Mouse (Mus musculus) liver, embryonic 16.5 days (tissue): ENCODE data around the gene Sh3rf1. TPM values are rescaled to one million over a fixed set of nuclear protein-coding genes. Genes with fewer than 3 reads are reported as not detected.

ENCODE experiments used
- ATAC-seq: fragments of 200-750 bp; cut with Nextera tagmentation; 2 replicates; pipeline ENCODE4 v1.8.0; 2017; ENCODE audit warnings: low read depth, mild to moderate bottlenecking, moderate number of reproducible peaks, moderate library complexity
- H3K27ac ChIP-seq: fragments of 300-500 bp; sonication (generic); 2 replicates; pipeline ENCODE4 v1.5.1; 2014; ENCODE audit warnings: mild to moderate bottlenecking, low read length
- H3K27me3 ChIP-seq: fragments of 300-500 bp; sonication (generic); 2 replicates; pipeline ENCODE4 v1.6.1; 2014; ENCODE audit warnings: low read depth, low read length, mixed read lengths; ENCODE audit not compliant: control insufficient read depth, insufficient read depth
- H3K36me3 ChIP-seq: fragments of 300-500 bp; sonication (generic); 2 replicates; pipeline ENCODE4 v1.6.1; 2014; ENCODE audit warnings: mild to moderate bottlenecking; ENCODE audit not compliant: control insufficient read depth, insufficient read depth
- H3K4me1 ChIP-seq: fragments of 300-500 bp; sonication (generic); 2 replicates; pipeline ENCODE4 v1.6.1; 2014; ENCODE audit warnings: low read depth, low read length, mixed read lengths; ENCODE audit not compliant: control insufficient read depth
- H3K4me2 ChIP-seq: fragments of 300-500 bp; sonication (generic); 2 replicates; pipeline ENCODE4 v1.6.1; 2014; ENCODE audit warnings: low read depth, low read length, mixed read lengths
- H3K4me3 ChIP-seq: fragments of 300-500 bp; sonication (generic); 2 replicates; pipeline ENCODE4 v1.5.1; 2014; ENCODE audit warnings: low read depth, mild to moderate bottlenecking, low read length
- H3K9ac ChIP-seq: fragments of 300-500 bp; sonication (generic); 2 replicates; pipeline ENCODE4 v1.6.1; 2014; ENCODE audit warnings: low read depth, low read length
- H3K9me3 ChIP-seq: fragments of 300-500 bp; sonication (generic); replicated peaks from 2 replicates; pipeline ENCODE4 v1.6.1; 2016; ENCODE audit warnings: low read length; ENCODE audit not compliant: control insufficient read depth
- WGBS: fragments of 180-500 bp; shearing (Covaris S2); extraction: QIAGEN DNeasy Blood & Tissue Kit; methylation state at CpG from one replicate; pipeline ENCODE4 v1.1.7; 2014; ENCODE audit not compliant: insufficient replicate concordance; 5-methylcytosine and 5-hydroxymethylcytosine counted together
- polyA plus RNA-seq: library from polyadenylated mRNA; unstranded; fragments of >200 nt; fragmentation: Nextera tagmentation; extraction: Ambion mirVana; gene quantifications from 2 replicates; pipeline ENCODE4 v1.2.1, GENCODE M21; 2015

Gene Sh3rf1
- polyA plus RNA-seq, 1 experiment from 2014 or later: 1.5 TPM

- no peaks in the 10 kb centered on the region for H3K36me3 ChIP-seq
- no peaks in the 10 kb centered on the region for H3K9me3 ChIP-seq
- H3K4me2 ChIP-seq: no peak overlapping the region
- whole genome bisulfite sequencing: 59% methylated on average over 3 of the region's 3 CpGs
- no peak for ATAC-seq
- H3K4me3 ChIP-seq: no peak overlapping the region
- no peak overlapping the region for H3K27ac ChIP-seq
- no peaks in the 10 kb centered on the region for H3K27me3 ChIP-seq
- H3K9ac ChIP-seq: no peak overlapping the region
- H3K4me1 ChIP-seq: no peaks in the 10 kb centered on the region
Observed at GRCm38 (mm10) chr8:61419521-61419920, 195.8 kb downstream of the Sh3rf1 start.

GRCm38 (mm10) chr8:61420166-61420565 lies 196.5 kb downstream of the Sh3rf1 start:
- ATAC-seq: no peak
- Histone ChIP-seq H3K27ac (no peak overlapping the region), H3K4me3 (no peak overlapping the region), H3K9me3 (no peaks in the 10 kb centered on the region), H3K4me2 (no peak overlapping the region), H3K9ac (no peak overlapping the region), H3K36me3 (no peaks in the 10 kb centered on the region), H3K4me1 (no peaks in the 10 kb centered on the region), H3K27me3 (no peaks in the 10 kb centered on the region)
- WGBS: 29% methylated on average over 6 of the region's 6 CpGs

- H3K4me2 ChIP-seq: no peak overlapping the region
- no peak overlapping the region for H3K27ac ChIP-seq
- 65% methylated on average over 11 of the region's 11 CpGs for WGBS
- H3K9ac ChIP-seq: no peak overlapping the region
- H3K4me1 ChIP-seq: no peaks in the 10 kb centered on the region
- ATAC-seq: no peak
- no peaks in the 10 kb centered on the region for H3K9me3 ChIP-seq
- H3K4me3 ChIP-seq: no peak overlapping the region
- H3K27me3 ChIP-seq: no peaks in the 10 kb centered on the region
- no peaks in the 10 kb centered on the region for H3K36me3 ChIP-seq
Observed at GRCm38 (mm10) chr8:61421606-61422005, 197.9 kb downstream of the Sh3rf1 start.

GRCm38 (mm10) chr8:61425125-61425524 lies 201.5 kb downstream of the Sh3rf1 start:
- Histone ChIP-seq H3K27ac (no peak overlapping the region), H3K4me3 (no peak overlapping the region), H3K9ac (no peak overlapping the region), H3K4me2 (no peak overlapping the region), H3K27me3 (no peaks in the 10 kb centered on the region), H3K9me3 (no peaks in the 10 kb centered on the region), H3K36me3 (no peaks in the 10 kb centered on the region), H3K4me1 (no peaks in the 10 kb centered on the region)
- no peak for ATAC-seq

- no peaks in the 10 kb centered on the region for H3K27me3 ChIP-seq
- H3K9ac ChIP-seq: no peak overlapping the region
- H3K27ac ChIP-seq: no peak overlapping the region
- 32% methylated on average over 5 of the region's 5 CpGs for WGBS
- H3K36me3 ChIP-seq: no peaks in the 10 kb centered on the region
- no peak overlapping the region for H3K4me2 ChIP-seq
- no peaks in the 10 kb centered on the region for H3K9me3 ChIP-seq
- ATAC-seq: no peak
- H3K4me3 ChIP-seq: no peak overlapping the region
- no peaks in the 10 kb centered on the region for H3K4me1 ChIP-seq
Observed at GRCm38 (mm10) chr8:61426072-61426471, 202.4 kb downstream of the Sh3rf1 start.

- H3K4me1 ChIP-seq: no peaks in the 10 kb centered on the region
- 41% methylated on average over 5 of the region's 5 CpGs for WGBS
- H3K4me2 ChIP-seq: no peak overlapping the region
- H3K9ac ChIP-seq: no peak overlapping the region
- no peak overlapping the region for H3K4me3 ChIP-seq
- ATAC-seq: no peak
- H3K27ac ChIP-seq: no peak overlapping the region
- no peaks in the 10 kb centered on the region for H3K9me3 ChIP-seq
- no peaks in the 10 kb centered on the region for H3K36me3 ChIP-seq
- H3K27me3 ChIP-seq: no peaks in the 10 kb centered on the region
Observed at GRCm38 (mm10) chr8:61426671-61427070, 203.0 kb downstream of the Sh3rf1 start.

- Histone ChIP-seq H3K9ac (no peak overlapping the region), H3K4me1 (no peaks in the 10 kb centered on the region), H3K27ac (no peak overlapping the region), H3K27me3 (no peaks in the 10 kb centered on the region), H3K36me3 (no peaks in the 10 kb centered on the region), H3K9me3 (no peaks in the 10 kb centered on the region), H3K4me2 (no peak overlapping the region; the same call in 1 of the 2 replicates), H3K4me3 (no peak overlapping the region)
- no peak; the same call in 1 of the 2 replicates for ATAC-seq
- WGBS: 65% methylated on average over 8 of the region's 8 CpGs
Observed at GRCm38 (mm10) chr8:61427916-61428681, 204.4 kb downstream of the Sh3rf1 start.

- no peaks in the 10 kb centered on the region for H3K27me3 ChIP-seq
- no peaks in the 10 kb centered on the region for H3K36me3 ChIP-seq
- WGBS: 46% methylated on average over 4 of the region's 4 CpGs
- no peak overlapping the region for H3K4me2 ChIP-seq
- H3K4me3 ChIP-seq: no peak overlapping the region
- no peak overlapping the region for H3K27ac ChIP-seq
- no peak for ATAC-seq
- H3K9ac ChIP-seq: no peak overlapping the region
- H3K9me3 ChIP-seq: no peaks in the 10 kb centered on the region
- no peaks in the 10 kb centered on the region for H3K4me1 ChIP-seq
Observed at GRCm38 (mm10) chr8:61428821-61429482, 205.3 kb downstream of the Sh3rf1 start.

GRCm38 (mm10) chr8:61435481-61435880 lies 211.8 kb downstream of the Sh3rf1 start:
- H3K4me3 ChIP-seq: no peak overlapping the region
- 63% methylated on average over 5 of the region's 5 CpGs for WGBS
- no peaks in the 10 kb centered on the region; the same call in 1 of the 2 replicates for H3K4me1 ChIP-seq
- H3K27ac ChIP-seq: no peak overlapping the region
- H3K27me3 ChIP-seq: no peaks in the 10 kb centered on the region
- H3K4me2 ChIP-seq: no peak overlapping the region
- no peak for ATAC-seq
- H3K36me3 ChIP-seq: no peaks in the 10 kb centered on the region
- H3K9me3 ChIP-seq: no peaks in the 10 kb centered on the region
- no peak overlapping the region for H3K9ac ChIP-seq
